Mouse (Mus musculus): ENCODE results near the gene Taf3. TPM values are rescaled to one million over a fixed set of nuclear protein-coding genes. Genes with fewer than 3 reads are reported as not detected.

Taf3 gene
- total RNA-seq, 2 experiments from 2014 or later = 11.8 to 12.9 TPM

GRCm38 (mm10) chr2:10014951-10015635 is 33.3 kb downstream of the Taf3 start:
- peak in 1 of 2 experiments; percentile 13 for DNase-seq (ENCODE audit: low spot score in 2 of 2)

- peak in 1 of 2 experiments; percentile 73 for DNase-seq (ENCODE audit: low spot score in 2 of 2)
Observed at GRCm38 (mm10) chr2:10010263-10010909, 38.0 kb downstream of the Taf3 start.

GRCm38 (mm10) chr2:10009671-10010254 is 38.6 kb downstream of the Taf3 start:
- no peak for DNase-seq (ENCODE audit: low spot score in 2 of 2)

GRCm38 (mm10) chr2:10008593-10008992 is 39.8 kb downstream of the Taf3 start:
- no peak for DNase-seq (ENCODE audit: low spot score in 2 of 2)

GRCm38 (mm10) chr2:10004960-10005621 is 43.3 kb downstream of the Taf3 start:
- DNase-seq (ENCODE audit: low spot score in 2 of 2) = no peak

- no peak for DNase-seq (ENCODE audit: low spot score in 2 of 2)
Observed at GRCm38 (mm10) chr2:10003358-10003757, 45.0 kb downstream of the Taf3 start.

- DNase-seq (ENCODE audit: low spot score in 2 of 2) = no peak
Observed at GRCm38 (mm10) chr2:10001591-10001990, 46.8 kb downstream of the Taf3 start.

GRCm38 (mm10) chr2:9997535-9997934 is 50.9 kb downstream of the Taf3 start:
- no peak for DNase-seq (ENCODE audit: low spot score in 2 of 2)

- DNase-seq (ENCODE audit: low spot score in 2 of 2) = no peak
Observed at GRCm38 (mm10) chr2:9996111-9996510, 52.3 kb downstream of the Taf3 start.

- no peak for DNase-seq (ENCODE audit: low spot score in 2 of 2)
Observed at GRCm38 (mm10) chr2:9990690-9991229, 57.6 kb downstream of the Taf3 start.

- no peak for DNase-seq (ENCODE audit: low spot score in 2 of 2)
Observed at GRCm38 (mm10) chr2:9989649-9990547, 58.5 kb downstream of the Taf3 start.

- no peak for DNase-seq (ENCODE audit: low spot score in 2 of 2)
Observed at GRCm38 (mm10) chr2:9988290-9988689, 60.1 kb downstream of the Taf3 start.

- DNase-seq (ENCODE audit: low spot score in 2 of 2) = no peak
Observed at GRCm38 (mm10) chr2:9985979-9986447, 62.4 kb downstream of the Taf3 start.

- no peak for DNase-seq (ENCODE audit: low spot score in 2 of 2)
Observed at GRCm38 (mm10) chr2:9982446-9982845, 66.0 kb downstream of the Taf3 start.

GRCm38 (mm10) chr2:9971927-9972326 is 76.5 kb downstream of the Taf3 start:
- DNase-seq (ENCODE audit: low spot score in 2 of 2) = no peak

GRCm38 (mm10) chr2:9970579-9970978 is 77.8 kb downstream of the Taf3 start:
- DNase-seq (ENCODE audit: low spot score in 2 of 2) = no peak

- no peak for DNase-seq (ENCODE audit: low spot score in 2 of 2)
Observed at GRCm38 (mm10) chr2:9970178-9970577, 78.2 kb downstream of the Taf3 start.

GRCm38 (mm10) chr2:9969734-9970133 is 78.7 kb downstream of the Taf3 start:
- no peak for DNase-seq (ENCODE audit: low spot score in 2 of 2)

- no peak for DNase-seq (ENCODE audit: low spot score in 2 of 2)
Observed at GRCm38 (mm10) chr2:9966634-9967033, 81.8 kb downstream of the Taf3 start.

GRCm38 (mm10) chr2:9965608-9966007 is 82.8 kb downstream of the Taf3 start:
- no peak for DNase-seq (ENCODE audit: low spot score in 2 of 2)

Data from layer of hippocampus, postnatal 14 days (tissue).